Mouse (Mus musculus): ENCODE data around the gene Acox2. TPM values are rescaled to one million over a fixed set of nuclear protein-coding genes. Genes with fewer than 3 reads are reported as not detected.

The Acox2 gene
- polyA plus RNA-seq, 1 experiment: 0.11 TPM

GRCm38 (mm10) chr14:8220912-8221311 is 38.2 kb downstream of the Acox2 start:
- Histone ChIP-seq H3K4me3 (ENCODE audit: extremely low read depth, insufficient read depth, insufficient read length) (no peak overlapping the region), H3K36me3 (ENCODE audit: control insufficient read depth, insufficient read depth, low read length) (peaks cover 4% of the 10 kb centered on the region; the same call in 1 of the 2 replicates), H3K27me3 (ENCODE audit: control insufficient read depth, insufficient read depth, low read length) (no peaks in the 10 kb centered on the region), H3K27ac (ENCODE audit: insufficient read depth, low read length) (no peak overlapping the region), H3K4me1 (ENCODE audit: control insufficient read depth, insufficient read depth, insufficient read length) (peaks cover 6% of the 10 kb centered on the region; the same call in 1 of the 2 replicates)
- WGBS: 82% methylated on average over 2 of the region's 2 CpGs
- no peak for DNase-seq (ENCODE audit: low read depth in 1 of 2, low spot score in 2 of 2)
- TF ChIP-seq CTCF (IDR thresholded peaks at IDR 0.05; ENCODE audit: extremely low read depth, insufficient read depth, insufficient read length, insufficient replicate concordance) (no peak), POLR2A (IDR thresholded peaks at IDR 0.05; ENCODE audit: low read depth, low read length) (no peak)

DNA sequence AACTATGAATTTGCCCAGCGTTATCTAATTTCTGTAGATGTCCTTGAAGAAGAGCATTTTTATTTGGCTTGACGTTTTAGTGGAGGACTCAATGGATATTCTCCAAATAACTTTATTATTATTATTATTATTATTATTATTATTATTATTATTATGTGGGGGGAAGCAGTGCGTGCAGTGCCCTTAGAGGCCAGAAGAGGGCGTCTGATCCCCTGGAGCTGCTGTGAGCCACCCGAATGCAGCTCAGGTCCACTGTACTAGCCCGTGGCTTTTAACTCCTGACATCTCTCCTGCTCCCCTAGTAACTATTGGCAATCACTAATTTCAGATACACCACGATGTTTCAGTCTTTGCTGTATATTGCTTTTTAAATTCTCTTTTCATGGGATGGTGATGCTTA is 38.8 kb downstream of the Acox2 start:
- Histone ChIP-seq H3K4me1 (ENCODE audit: control insufficient read depth, insufficient read depth, insufficient read length) (peaks cover 6% of the 10 kb centered on the region; the same call in 1 of the 2 replicates), H3K36me3 (ENCODE audit: control insufficient read depth, insufficient read depth, low read length) (peaks cover 4% of the 10 kb centered on the region; the same call in 1 of the 2 replicates), H3K27me3 (ENCODE audit: control insufficient read depth, insufficient read depth, low read length) (no peaks in the 10 kb centered on the region), H3K27ac (ENCODE audit: insufficient read depth, low read length) (no peak overlapping the region), H3K4me3 (ENCODE audit: extremely low read depth, insufficient read depth, insufficient read length) (no peak overlapping the region)
- WGBS: 76% methylated on average over 7 of the region's 7 CpGs
- TF ChIP-seq CTCF (IDR thresholded peaks at IDR 0.05; ENCODE audit: extremely low read depth, insufficient read depth, insufficient read length, insufficient replicate concordance) (peak; percentile 33; the same call in 1 of the 2 replicates), POLR2A (IDR thresholded peaks at IDR 0.05; ENCODE audit: low read depth, low read length) (no peak)
- no peak for DNase-seq (ENCODE audit: low read depth in 1 of 2, low spot score in 2 of 2)

DNA sequence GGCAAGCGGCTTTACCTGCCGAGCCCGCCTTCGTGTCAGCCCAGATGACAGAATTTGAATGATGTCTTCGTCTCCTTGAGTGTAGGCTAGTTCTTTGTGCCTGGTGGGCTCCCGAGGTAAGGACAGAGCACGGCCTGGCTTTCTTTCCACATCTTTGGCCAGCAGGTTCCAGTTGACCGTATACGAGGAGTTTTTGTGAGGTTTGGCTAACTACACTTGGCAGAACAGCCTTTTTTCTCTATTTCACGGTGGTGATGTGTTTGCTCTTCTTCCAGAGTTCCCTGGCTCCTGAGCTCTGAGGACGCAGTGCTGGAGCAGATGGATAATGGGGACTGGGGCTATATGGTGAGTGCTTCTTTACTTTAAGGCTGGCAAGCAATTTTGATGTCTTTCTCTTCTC is 39.3 kb downstream of the Acox2 start:
- H3K4me3 ChIP-seq (ENCODE audit: extremely low read depth, insufficient read depth, insufficient read length): no peak overlapping the region
- DNase-seq (ENCODE audit: low read depth in 1 of 2, low spot score in 2 of 2): no peak
- peaks cover 8% of the 10 kb centered on the region; the same call in 1 of the 2 replicates for H3K4me1 ChIP-seq (ENCODE audit: control insufficient read depth, insufficient read depth, insufficient read length)
- H3K27ac ChIP-seq (ENCODE audit: insufficient read depth, low read length): no peak overlapping the region
- H3K27me3 ChIP-seq (ENCODE audit: control insufficient read depth, insufficient read depth, low read length): no peaks in the 10 kb centered on the region
- TF ChIP-seq POLR2A (IDR thresholded peaks at IDR 0.05; ENCODE audit: low read depth, low read length) (no peak), CTCF (IDR thresholded peaks at IDR 0.05; ENCODE audit: extremely low read depth, insufficient read depth, insufficient read length, insufficient replicate concordance) (no peak)
- H3K36me3 ChIP-seq (ENCODE audit: control insufficient read depth, insufficient read depth, low read length): peaks cover 4% of the 10 kb centered on the region; the same call in 1 of the 2 replicates
- WGBS: 93% methylated on average over 11 of the region's 11 CpGs

DNA sequence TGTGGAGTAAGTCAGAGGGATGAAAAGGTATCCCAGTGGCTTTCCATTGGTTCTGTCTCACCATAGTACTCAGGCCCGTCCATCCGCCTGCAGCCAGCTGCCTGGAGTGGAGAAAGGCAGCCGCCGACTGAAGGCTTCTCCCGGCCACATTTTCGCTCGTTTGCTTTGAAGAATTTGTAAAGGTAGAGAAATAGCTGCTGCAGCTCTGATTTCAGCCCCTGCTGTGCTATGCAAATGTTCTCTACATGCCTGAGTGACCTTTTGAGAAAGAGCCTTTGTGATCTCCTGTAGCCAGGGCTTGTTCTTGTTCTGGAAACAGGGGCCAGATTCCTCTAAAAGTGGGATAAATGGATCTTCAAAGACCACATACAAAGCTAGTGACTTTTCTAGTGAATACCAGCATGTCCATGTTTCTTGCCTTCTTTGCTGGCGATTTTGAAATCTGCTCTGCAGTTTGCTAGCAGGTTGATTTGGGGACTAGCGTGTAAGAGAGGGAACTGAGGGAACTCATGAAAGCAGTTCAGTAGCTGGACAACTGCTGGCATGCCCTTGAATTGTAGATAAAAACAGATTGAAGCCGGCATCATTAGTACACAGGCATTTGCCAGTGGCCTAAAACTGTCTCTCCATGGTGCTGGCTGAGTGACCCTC is 40.3 kb downstream of the Acox2 start:
- WGBS: 82% methylated on average over 10 of the region's 10 CpGs
- Histone ChIP-seq H3K4me1 (ENCODE audit: control insufficient read depth, insufficient read depth, insufficient read length) (peaks cover 8% of the 10 kb centered on the region), H3K4me3 (ENCODE audit: extremely low read depth, insufficient read depth, insufficient read length) (no peak overlapping the region)

DNA sequence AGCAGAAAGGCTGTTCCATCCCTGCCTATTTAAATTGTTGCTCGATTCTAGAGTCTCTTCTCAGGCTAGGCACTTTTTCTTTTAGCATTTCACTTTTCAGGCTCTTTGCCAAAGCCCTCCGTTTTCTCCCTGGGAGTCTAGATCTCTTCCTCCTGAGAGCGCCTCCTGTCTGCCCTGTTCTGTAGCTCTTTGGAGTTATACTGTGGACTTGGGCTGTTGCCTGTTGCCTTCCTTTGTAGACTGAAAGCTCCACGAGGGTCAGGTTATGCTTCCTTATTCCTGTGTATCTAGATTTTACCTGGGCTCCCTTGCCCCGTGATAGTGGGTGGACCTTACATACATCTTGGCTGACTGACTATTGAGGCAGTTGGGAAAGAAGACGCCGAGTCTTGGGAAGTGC is 40.9 kb downstream of the Acox2 start:
- no peak overlapping the region for H3K27ac ChIP-seq (ENCODE audit: insufficient read depth, low read length)
- WGBS: 89% methylated on average over 7 of the region's 7 CpGs
- no peaks in the 10 kb centered on the region for H3K27me3 ChIP-seq (ENCODE audit: control insufficient read depth, insufficient read depth, low read length)
- TF ChIP-seq POLR2A (IDR thresholded peaks at IDR 0.05; ENCODE audit: low read depth, low read length) (no peak), CTCF (IDR thresholded peaks at IDR 0.05; ENCODE audit: extremely low read depth, insufficient read depth, insufficient read length, insufficient replicate concordance) (no peak)
- H3K4me1 ChIP-seq (ENCODE audit: control insufficient read depth, insufficient read depth, insufficient read length): peaks cover 8% of the 10 kb centered on the region
- peaks cover 4% of the 10 kb centered on the region; the same call in 1 of the 2 replicates for H3K36me3 ChIP-seq (ENCODE audit: control insufficient read depth, insufficient read depth, low read length)
- no peak overlapping the region for H3K4me3 ChIP-seq (ENCODE audit: extremely low read depth, insufficient read depth, insufficient read length)
- DNase-seq (ENCODE audit: low read depth in 1 of 2, low spot score in 2 of 2): no peak

More for the DNA sequence above, 40.3 kb downstream of the Acox2 start:
- Histone ChIP-seq H3K27me3 (ENCODE audit: control insufficient read depth, insufficient read depth, low read length) (no peaks in the 10 kb centered on the region), H3K27ac (ENCODE audit: insufficient read depth, low read length) (no peak overlapping the region), H3K36me3 (ENCODE audit: control insufficient read depth, insufficient read depth, low read length) (peaks cover 4% of the 10 kb centered on the region; the same call in 1 of the 2 replicates)
- DNase-seq (ENCODE audit: low read depth in 1 of 2, low spot score in 2 of 2): no peak
- no peak for TF ChIP-seq POLR2A (IDR thresholded peaks at IDR 0.05; ENCODE audit: low read depth, low read length)
- no peak for TF ChIP-seq CTCF (IDR thresholded peaks at IDR 0.05; ENCODE audit: extremely low read depth, insufficient read depth, insufficient read length, insufficient replicate concordance)

- Histone ChIP-seq H3K27ac (ENCODE audit: insufficient read depth, low read length) (no peak overlapping the region), H3K4me3 (ENCODE audit: extremely low read depth, insufficient read depth, insufficient read length) (no peak overlapping the region), H3K27me3 (ENCODE audit: control insufficient read depth, insufficient read depth, low read length) (no peaks in the 10 kb centered on the region), H3K4me1 (ENCODE audit: control insufficient read depth, insufficient read depth, insufficient read length) (peaks cover 8% of the 10 kb centered on the region), H3K36me3 (ENCODE audit: control insufficient read depth, insufficient read depth, low read length) (no peaks in the 10 kb centered on the region)
- TF ChIP-seq CTCF (IDR thresholded peaks at IDR 0.05; ENCODE audit: extremely low read depth, insufficient read depth, insufficient read length, insufficient replicate concordance) (no peak), POLR2A (IDR thresholded peaks at IDR 0.05; ENCODE audit: low read depth, low read length) (no peak)
- WGBS: 55% methylated on average over 5 of the region's 5 CpGs
- DNase-seq (ENCODE audit: low read depth in 1 of 2, low spot score in 2 of 2): no peak
These were observed 43.1 kb downstream of the Acox2 start for GRCm38 (mm10) chr14:8216100-8216499.

DNA sequence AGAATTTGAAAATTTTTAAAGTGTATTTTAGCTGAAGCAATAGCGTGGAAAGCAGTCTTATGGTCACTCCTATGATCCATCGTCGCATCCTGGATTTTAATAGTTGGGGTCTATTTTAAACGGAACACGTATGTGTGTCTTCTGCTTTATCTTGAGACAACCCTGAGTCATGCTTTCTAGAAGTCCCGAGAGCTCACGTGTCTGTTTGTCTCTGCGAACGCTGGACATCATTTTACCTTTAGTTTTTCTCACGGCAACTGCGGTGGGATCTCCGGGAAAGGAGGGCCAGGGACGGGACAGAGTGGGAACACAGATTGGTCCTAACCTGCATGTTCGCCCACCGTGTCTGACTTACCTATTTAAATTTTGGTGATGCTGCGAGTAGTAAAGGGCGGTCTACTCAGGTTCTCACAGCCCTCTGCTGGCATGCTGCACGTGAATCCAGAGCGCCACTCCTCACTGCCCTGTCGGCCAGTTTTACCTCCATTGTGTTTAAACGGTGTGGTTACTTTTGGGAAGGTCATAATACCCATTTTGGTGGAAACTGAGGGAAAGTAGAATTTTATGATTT is 43.9 kb downstream of the Acox2 start:
- Histone ChIP-seq H3K27me3 (ENCODE audit: control insufficient read depth, insufficient read depth, low read length) (no peaks in the 10 kb centered on the region), H3K36me3 (ENCODE audit: control insufficient read depth, insufficient read depth, low read length) (no peaks in the 10 kb centered on the region), H3K4me1 (ENCODE audit: control insufficient read depth, insufficient read depth, insufficient read length) (peaks cover 8% of the 10 kb centered on the region), H3K4me3 (ENCODE audit: extremely low read depth, insufficient read depth, insufficient read length) (no peak overlapping the region), H3K27ac (ENCODE audit: insufficient read depth, low read length) (no peak overlapping the region)
- WGBS: 54% methylated on average over 21 of the region's 21 CpGs
- DNase-seq (ENCODE audit: low read depth in 1 of 2, low spot score in 2 of 2): no peak
- TF ChIP-seq POLR2A (IDR thresholded peaks at IDR 0.05; ENCODE audit: low read depth, low read length): no peak
